Mouse (Mus musculus): ENCODE measurements around the gene Fam189a1.

GRCm38 (mm10) chr7:64871987-64872742, 284.2 kb downstream of the Fam189a1 start:
- no peak for TF ChIP-seq EP300 (IDR thresholded peaks at IDR 0.05; ENCODE audit: low read depth)
- TF ChIP-seq CTCF (IDR thresholded peaks at IDR 0.05; ENCODE audit: low read depth): no peak

All from liver, embryonic 14.5 days (tissue).